Mouse (Mus musculus) cerebellum, adult 2 months (tissue): ENCODE data around the gene Gm13306.
"Not testable (repeated sequence)": the region's sequence is repeated elsewhere in the genome, so short reads cannot be mapped to it uniquely, and the experiment has no call there.

Experiments
- CTCF ChIP-seq: fragments of 200-500 bp; IDR thresholded peaks from 2 replicates; pipeline ENCODE4 v1.5.1; 2011; ENCODE audit warnings: low read depth, mild to moderate bottlenecking, control low read depth, low read length, moderate library complexity, borderline replicate concordance; ENCODE audit not compliant: insufficient read depth
- POLR2A ChIP-seq: fragments of 200-500 bp; IDR thresholded peaks from 2 replicates; pipeline ENCODE4 v1.6.1; 2011; ENCODE audit warnings: low read length, control low read depth, borderline replicate concordance; ENCODE audit not compliant: insufficient read depth

GRCm38 (mm10) chr4:42178243-42178642 is 25.0 kb downstream of the Gm13306 start:
- not testable (repeated sequence) for TF ChIP-seq CTCF, POLR2A
